Mouse (Mus musculus): ENCODE measurements around the gene Bcl2l11.

DNA sequence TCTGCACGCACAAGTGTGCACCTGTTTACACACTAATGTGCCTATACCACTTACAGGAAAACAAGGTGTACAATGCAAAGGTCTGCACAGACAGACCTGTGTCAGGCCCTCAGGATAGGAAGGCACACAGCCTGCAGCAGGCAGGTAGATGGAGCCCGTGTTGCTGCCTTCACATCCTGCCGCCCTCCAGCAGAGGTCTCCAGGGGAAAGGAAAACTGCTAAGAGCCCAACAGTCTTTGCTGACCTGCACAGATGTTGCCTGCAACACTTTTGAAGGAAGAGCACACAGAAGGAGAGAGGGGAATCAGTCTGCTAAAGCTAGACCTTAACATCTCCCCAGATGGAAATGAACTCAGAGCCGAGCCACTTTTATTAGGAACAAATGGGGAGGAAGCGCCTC is 47.0 kb upstream of the Bcl2l11 start:
- TF ChIP-seq EP300 (IDR thresholded peaks at IDR 0.05; ENCODE audit: insufficient read depth, low read depth, low read length), result peak; percentile 50; the same call in 1 of the 2 replicates
- TF ChIP-seq CTCF (IDR thresholded peaks at IDR 0.05), result peak; percentile 78
- TF ChIP-seq POLR2A (IDR thresholded peaks at IDR 0.05; ENCODE audit: insufficient read depth, low read depth, low read length), result no peak
